Mouse (Mus musculus): ENCODE data around the gene Cox20. TPM values are rescaled to one million over a fixed set of nuclear protein-coding genes. Genes with fewer than 3 reads are reported as not detected.
"Not testable (repeated sequence)": the region's sequence is repeated elsewhere in the genome, so short reads cannot be mapped to it uniquely, and the experiment has no call there.

Gene Cox20
- polyA plus RNA-seq, 1 experiment from 2014 or later, result 141 TPM

- Histone ChIP-seq H3K27ac (ENCODE audit: low read length) (no peak overlapping the region), H3K9me3 (ENCODE audit: control insufficient read depth, low read length) (no peaks in the 10 kb centered on the region), H3K4me2 (ENCODE audit: low read depth, low read length) (no peak overlapping the region), H3K9ac (ENCODE audit: low read length) (no peak overlapping the region), H3K4me3 (ENCODE audit: low read length) (no peak overlapping the region), H3K36me3 (ENCODE audit: control insufficient read depth, insufficient read depth, low read length) (no peaks in the 10 kb centered on the region), H3K4me1 (replicated peaks; ENCODE audit: control insufficient read depth, insufficient read depth, low read length) (no peaks in the 10 kb centered on the region), H3K27me3 (ENCODE audit: control insufficient read depth, insufficient read depth, low read depth, low read length) (no peaks in the 10 kb centered on the region)
- 63% methylated on average over 3 of the region's 3 CpGs for WGBS
- no peak for ATAC-seq (ENCODE audit: low read depth)
Observed at GRCm38 (mm10) chr1:178291716-178292115, 27.2 kb upstream of the Cox20 start.

DNA sequence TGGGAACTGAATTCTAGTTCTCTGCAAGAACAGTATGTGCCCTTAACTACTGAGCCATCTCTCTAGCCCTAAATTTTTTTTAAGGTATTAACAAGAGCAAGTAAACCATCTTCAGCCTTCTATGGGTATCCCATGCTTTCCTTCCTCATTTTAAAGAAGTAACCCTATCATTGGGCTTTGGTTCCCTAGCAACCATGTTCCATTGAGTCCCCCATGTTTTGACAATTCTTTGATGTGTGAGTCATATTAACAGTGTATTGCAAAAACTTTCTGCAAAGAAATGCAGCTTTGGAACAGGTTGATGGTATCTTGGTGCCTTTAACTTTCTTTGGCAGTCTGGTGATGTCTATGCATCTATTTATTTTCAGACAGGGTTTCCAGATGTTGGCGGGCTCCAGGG lies 24.9 kb upstream of the Cox20 start:
- Histone ChIP-seq H3K4me2 (ENCODE audit: low read depth, low read length) (no peak overlapping the region), H3K27me3 (ENCODE audit: control insufficient read depth, insufficient read depth, low read depth, low read length) (no peaks in the 10 kb centered on the region), H3K9ac (ENCODE audit: low read length) (no peak overlapping the region), H3K4me3 (ENCODE audit: low read length) (no peak overlapping the region), H3K27ac (ENCODE audit: low read length) (no peak overlapping the region), H3K9me3 (ENCODE audit: control insufficient read depth, low read length) (no peaks in the 10 kb centered on the region), H3K4me1 (replicated peaks; ENCODE audit: control insufficient read depth, insufficient read depth, low read length) (no peaks in the 10 kb centered on the region), H3K36me3 (ENCODE audit: control insufficient read depth, insufficient read depth, low read length) (no peaks in the 10 kb centered on the region)
- no peak for ATAC-seq (ENCODE audit: low read depth)
- 86% methylated on average over 1 of the region's 1 CpGs for WGBS

DNA sequence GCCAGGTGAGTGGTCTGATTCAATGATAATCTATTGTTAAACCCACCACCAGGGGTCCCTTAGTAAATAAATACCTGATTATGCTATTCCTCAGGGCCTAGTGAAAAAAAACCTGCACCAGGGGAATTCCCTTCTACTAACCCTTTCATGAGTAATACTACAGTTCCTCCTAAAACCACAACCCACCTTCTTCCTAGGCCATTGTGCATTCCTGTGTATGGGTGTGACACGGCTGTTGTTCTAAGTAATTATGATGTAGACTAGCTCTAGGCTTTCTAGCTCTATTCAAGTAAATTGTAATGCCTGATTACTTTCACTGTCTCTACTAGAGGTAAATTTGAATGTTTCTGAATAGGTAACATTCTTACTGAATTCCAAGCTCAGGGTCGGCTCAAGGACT lies 17.7 kb upstream of the Cox20 start:
- not testable (repeated sequence) for H3K4me1 ChIP-seq (replicated peaks; ENCODE audit: control insufficient read depth, insufficient read depth, low read length); H3K9me3 ChIP-seq (ENCODE audit: control insufficient read depth, low read length); H3K4me3 ChIP-seq (ENCODE audit: low read length); H3K4me2 ChIP-seq (ENCODE audit: low read depth, low read length); H3K27me3 ChIP-seq (ENCODE audit: control insufficient read depth, insufficient read depth, low read depth, low read length); H3K36me3 ChIP-seq (ENCODE audit: control insufficient read depth, insufficient read depth, low read length); H3K27ac ChIP-seq (ENCODE audit: low read length); H3K9ac ChIP-seq (ENCODE audit: low read length); ATAC-seq (ENCODE audit: low read depth)
- 89% methylated on average over 2 of the region's 2 CpGs for WGBS

GRCm38 (mm10) chr1:178303425-178303824 lies 15.5 kb upstream of the Cox20 start:
- Histone ChIP-seq H3K36me3 (ENCODE audit: control insufficient read depth, insufficient read depth, low read length) (no peaks in the 10 kb centered on the region), H3K9me3 (ENCODE audit: control insufficient read depth, low read length) (no peaks in the 10 kb centered on the region), H3K27me3 (ENCODE audit: control insufficient read depth, insufficient read depth, low read depth, low read length) (no peaks in the 10 kb centered on the region), H3K4me2 (ENCODE audit: low read depth, low read length) (no peak overlapping the region), H3K4me3 (ENCODE audit: low read length) (no peak overlapping the region), H3K9ac (ENCODE audit: low read length) (no peak overlapping the region), H3K4me1 (replicated peaks; ENCODE audit: control insufficient read depth, insufficient read depth, low read length) (no peaks in the 10 kb centered on the region), H3K27ac (ENCODE audit: low read length) (no peak overlapping the region)
- 16% methylated on average over 3 of the region's 3 CpGs for WGBS
- ATAC-seq (ENCODE audit: low read depth), result peak; percentile 57; the same call in 1 of the 2 replicates

- H3K27ac ChIP-seq (ENCODE audit: low read length), result no peak overlapping the region
- peak; percentile 65 for ATAC-seq (ENCODE audit: low read depth)
- WGBS, result 36% methylated on average over 2 of the region's 2 CpGs
Observed at GRCm38 (mm10) chr1:178309487-178309886, 9.4 kb upstream of the Cox20 start.

DNA sequence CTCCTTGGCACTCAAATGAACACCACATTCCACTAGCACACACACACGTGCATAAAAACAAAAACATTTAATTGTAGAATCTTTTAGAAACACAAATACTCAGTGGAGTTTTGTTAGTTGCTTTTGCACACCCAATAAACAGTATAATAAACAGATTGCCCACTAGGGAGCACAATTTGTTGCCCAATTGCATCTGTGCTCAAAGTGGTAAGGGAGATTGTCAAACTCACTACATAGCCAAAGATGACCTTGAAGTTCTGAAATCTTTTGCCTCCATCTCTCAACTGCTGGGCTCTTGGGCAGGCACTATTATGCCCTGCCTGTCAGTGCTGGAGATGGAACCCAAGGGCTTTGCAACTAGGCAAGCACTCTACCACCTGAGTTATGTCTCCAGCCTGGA lies 8.8 kb upstream of the Cox20 start:
- WGBS, result 67% methylated on average over 1 of the region's 1 CpGs
- ATAC-seq (ENCODE audit: low read depth), result no peak
- Histone ChIP-seq H3K4me2 (ENCODE audit: low read depth, low read length) (no peak overlapping the region), H3K9ac (ENCODE audit: low read length) (no peak overlapping the region), H3K9me3 (ENCODE audit: control insufficient read depth, low read length) (no peaks in the 10 kb centered on the region), H3K4me3 (ENCODE audit: low read length) (no peak overlapping the region), H3K4me1 (replicated peaks; ENCODE audit: control insufficient read depth, insufficient read depth, low read length) (no peaks in the 10 kb centered on the region), H3K27ac (ENCODE audit: low read length) (no peak overlapping the region), H3K27me3 (ENCODE audit: control insufficient read depth, insufficient read depth, low read depth, low read length) (no peaks in the 10 kb centered on the region), H3K36me3 (ENCODE audit: control insufficient read depth, insufficient read depth, low read length) (no peaks in the 10 kb centered on the region)

More at GRCm38 (mm10) chr1:178309487-178309886, 9.4 kb upstream of the Cox20 start:
- H3K36me3 ChIP-seq (ENCODE audit: control insufficient read depth, insufficient read depth, low read length), result no peaks in the 10 kb centered on the region
- H3K4me3 ChIP-seq (ENCODE audit: low read length), result no peak overlapping the region
- H3K27me3 ChIP-seq (ENCODE audit: control insufficient read depth, insufficient read depth, low read depth, low read length), result no peaks in the 10 kb centered on the region
- no peak overlapping the region for H3K9ac ChIP-seq (ENCODE audit: low read length)
- no peak overlapping the region for H3K4me2 ChIP-seq (ENCODE audit: low read depth, low read length)
- no peaks in the 10 kb centered on the region for H3K4me1 ChIP-seq (replicated peaks; ENCODE audit: control insufficient read depth, insufficient read depth, low read length)
- H3K9me3 ChIP-seq (ENCODE audit: control insufficient read depth, low read length), result no peaks in the 10 kb centered on the region

- WGBS, result 86% methylated on average over 1 of the region's 1 CpGs
Observed at GRCm38 (mm10) chr1:178313039-178313597, 5.8 kb upstream of the Cox20 start.

DNA sequence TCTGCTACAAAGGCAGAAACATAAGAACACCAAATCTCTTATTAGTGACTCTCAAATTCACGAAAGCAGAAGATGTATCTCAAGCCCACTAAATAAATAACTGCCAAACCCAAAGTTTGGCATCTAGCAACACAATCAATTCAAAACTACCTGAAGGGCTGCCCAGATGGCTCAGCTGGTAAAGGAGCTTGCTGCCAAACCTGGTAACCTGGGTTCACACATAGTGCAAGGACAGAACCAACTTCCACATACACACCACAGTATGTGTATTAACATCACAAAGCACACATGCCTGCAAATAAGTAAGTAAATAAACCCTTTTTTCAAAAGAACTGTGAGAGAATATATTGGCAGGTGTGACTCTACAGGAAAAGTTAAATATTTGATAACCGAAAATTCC lies 4.7 kb upstream of the Cox20 start:
- no peak overlapping the region for H3K4me3 ChIP-seq (ENCODE audit: low read length)
- WGBS, result 73% methylated on average over 2 of the region's 2 CpGs
- no peak overlapping the region for H3K9ac ChIP-seq (ENCODE audit: low read length)
- no peaks in the 10 kb centered on the region for H3K27me3 ChIP-seq (ENCODE audit: control insufficient read depth, insufficient read depth, low read depth, low read length)
- H3K9me3 ChIP-seq (ENCODE audit: control insufficient read depth, low read length), result no peaks in the 10 kb centered on the region
- no peak for ATAC-seq (ENCODE audit: low read depth)
- H3K36me3 ChIP-seq (ENCODE audit: control insufficient read depth, insufficient read depth, low read length), result no peaks in the 10 kb centered on the region
- H3K4me2 ChIP-seq (ENCODE audit: low read depth, low read length), result no peak overlapping the region
- no peak overlapping the region for H3K27ac ChIP-seq (ENCODE audit: low read length)
- H3K4me1 ChIP-seq (replicated peaks; ENCODE audit: control insufficient read depth, insufficient read depth, low read length), result 0 out of 2 replicates have a peak, but pooled peaks cover 4% of the 10 kb centered on the region

More at GRCm38 (mm10) chr1:178313039-178313597, 5.8 kb upstream of the Cox20 start:
- Histone ChIP-seq H3K9me3 (ENCODE audit: control insufficient read depth, low read length) (no peaks in the 10 kb centered on the region), H3K4me1 (replicated peaks; ENCODE audit: control insufficient read depth, insufficient read depth, low read length) (0 out of 2 replicates have a peak, but pooled peaks cover 4% of the 10 kb centered on the region), H3K4me2 (ENCODE audit: low read depth, low read length) (no peak overlapping the region), H3K36me3 (ENCODE audit: control insufficient read depth, insufficient read depth, low read length) (no peaks in the 10 kb centered on the region), H3K27me3 (ENCODE audit: control insufficient read depth, insufficient read depth, low read depth, low read length) (no peaks in the 10 kb centered on the region), H3K9ac (ENCODE audit: low read length) (no peak overlapping the region), H3K27ac (ENCODE audit: low read length) (no peak overlapping the region), H3K4me3 (ENCODE audit: low read length) (no peak overlapping the region)
- no peak for ATAC-seq (ENCODE audit: low read depth)

DNA sequence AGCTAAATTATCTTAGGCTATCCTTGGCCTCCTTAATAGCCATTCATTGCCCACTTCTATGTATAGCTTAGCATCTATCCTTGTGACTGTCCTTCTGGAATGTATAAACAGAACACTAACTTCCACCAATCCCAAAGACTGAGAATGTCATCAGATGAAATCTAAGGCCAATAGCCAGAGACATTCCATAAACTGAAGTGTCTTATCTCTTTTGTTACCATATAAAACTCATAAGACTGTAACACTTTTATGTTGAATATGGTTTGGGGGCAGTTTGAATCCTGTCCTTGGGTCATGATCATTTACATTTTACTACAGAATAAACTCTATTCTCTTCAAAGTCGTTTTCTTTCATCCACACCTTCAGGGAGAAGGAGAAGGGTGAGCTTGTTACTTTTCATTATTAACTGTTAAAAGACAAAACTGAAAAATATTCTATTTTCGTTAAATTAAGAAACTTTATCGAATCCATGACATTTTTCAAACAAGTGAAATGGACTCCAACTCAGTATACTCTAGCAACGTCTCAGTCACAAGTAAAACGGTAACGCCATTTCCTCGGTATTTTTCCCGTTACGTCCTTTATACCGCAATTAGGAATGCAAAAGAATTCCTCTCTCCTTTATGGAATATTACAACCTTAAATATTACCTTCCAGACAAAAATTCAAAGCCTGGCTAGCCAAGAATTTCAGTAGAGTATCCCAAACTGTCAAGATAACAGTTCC lies 1.5 kb upstream of the Cox20 start:
- Histone ChIP-seq H3K4me3 (ENCODE audit: low read length) (peak overlapping the region; percentile 67), H3K9ac (ENCODE audit: low read length) (peak overlapping the region; percentile 45; the same call in 1 of the 2 replicates), H3K4me2 (ENCODE audit: low read depth, low read length) (peak overlapping the region; percentile 67), H3K36me3 (ENCODE audit: control insufficient read depth, insufficient read depth, low read length) (peaks cover 12% of the 10 kb centered on the region), H3K9me3 (ENCODE audit: control insufficient read depth, low read length) (no peaks in the 10 kb centered on the region), H3K27ac (ENCODE audit: low read length) (peak overlapping the region; percentile 59), H3K4me1 (replicated peaks; ENCODE audit: control insufficient read depth, insufficient read depth, low read length) (peaks cover 20% of the 10 kb centered on the region), H3K27me3 (ENCODE audit: control insufficient read depth, insufficient read depth, low read depth, low read length) (no peaks in the 10 kb centered on the region)
- WGBS, result 24% methylated on average over 10 of the region's 10 CpGs
- ATAC-seq (ENCODE audit: low read depth), result no peak

All from lung, embryonic 16.5 days (tissue).